Mouse (Mus musculus) frontal cortex, adult 2 months (tissue): ENCODE measurements around the gene Padi1. TPM values are rescaled to one million over a fixed set of nuclear protein-coding genes. Genes with fewer than 3 reads are reported as not detected.

Experiments used
- DNase-seq, 2 experiments: peaks; one replicate each; pipeline ENCODE4 v3.0.0; 2022; ENCODE audit warnings: low spot score in 1 of 2; ENCODE audit errors: extremely low spot score in 1 of 2
- polyA plus RNA-seq: library from polyadenylated mRNA; depleted of rRNA; stranded (reverse); fragments of >200 nt; gene quantifications from 2 replicates; pipeline ENCODE4 v1.2.3, GENCODE M21; 2012

The Padi1 gene
- polyA plus RNA-seq, 1 experiment: 0.48 TPM

- no peak for DNase-seq
These were observed 19.6 kb downstream of the Padi1 start for GRCm38 (mm10) chr4:140825942-140826341.

- DNase-seq: peak; percentile 15 to 78
These were observed 23.6 kb downstream of the Padi1 start for GRCm38 (mm10) chr4:140821988-140822387.

GRCm38 (mm10) chr4:140817413-140817812 lies 28.2 kb downstream of the Padi1 start:
- DNase-seq: no peak

- DNase-seq: no peak
These were observed 29.3 kb downstream of the Padi1 start for GRCm38 (mm10) chr4:140815996-140816917.

- DNase-seq: no peak
These were observed 30.1 kb downstream of the Padi1 start for GRCm38 (mm10) chr4:140815496-140815895.

GRCm38 (mm10) chr4:140814241-140815225 lies 31.0 kb downstream of the Padi1 start:
- peak in 1 of 2 experiments; percentile 10 for DNase-seq

GRCm38 (mm10) chr4:140813358-140814185 lies 32.0 kb downstream of the Padi1 start:
- DNase-seq: no peak

GRCm38 (mm10) chr4:140812609-140813008 lies 33.0 kb downstream of the Padi1 start:
- DNase-seq: no peak

GRCm38 (mm10) chr4:140812191-140812590 lies 33.4 kb downstream of the Padi1 start:
- no peak for DNase-seq

- no peak for DNase-seq
These were observed 34.9 kb downstream of the Padi1 start, which contains the start of gene Padi3 for GRCm38 (mm10) chr4:140810458-140811260. Padi3 (minus strand) TSS chr4:140810648.

GRCm38 (mm10) chr4:140809118-140809517 lies 36.5 kb downstream of the Padi1 start:
- peak in 1 of 2 experiments; percentile 21 for DNase-seq

GRCm38 (mm10) chr4:140804601-140805000 lies 41.0 kb downstream of the Padi1 start:
- DNase-seq: no peak

GRCm38 (mm10) chr4:140801364-140801763 lies 44.2 kb downstream of the Padi1 start:
- DNase-seq: no peak

GRCm38 (mm10) chr4:140796786-140797185 lies 48.8 kb downstream of the Padi1 start:
- DNase-seq: no peak

- no peak for DNase-seq
These were observed 50.9 kb downstream of the Padi1 start for GRCm38 (mm10) chr4:140794678-140795077.

- DNase-seq: no peak
These were observed 51.8 kb downstream of the Padi1 start for GRCm38 (mm10) chr4:140793795-140794194.

- DNase-seq: no peak
These were observed 53.0 kb downstream of the Padi1 start for GRCm38 (mm10) chr4:140792584-140792983.

- DNase-seq: no peak
These were observed 54.5 kb downstream of the Padi1 start for GRCm38 (mm10) chr4:140791071-140791470.

- no peak for DNase-seq
These were observed 55.6 kb downstream of the Padi1 start for GRCm38 (mm10) chr4:140789983-140790382.
